Mouse (Mus musculus): ENCODE results near the gene Wipf1. TPM values are rescaled to one million over a fixed set of nuclear protein-coding genes. Genes with fewer than 3 reads are reported as not detected.

Gene Wipf1
- polyA plus RNA-seq, 1 experiment from 2014 or later = 21.5 TPM

- Histone ChIP-seq H3K36me3 (ENCODE audit: control insufficient read depth, insufficient read depth, low read length) (no peaks in the 10 kb centered on the region), H3K4me1 (ENCODE audit: control insufficient read depth, insufficient read depth, low read length) (0 out of 2 replicates have a peak, but pooled peaks cover 4% of the 10 kb centered on the region), H3K27me3 (replicated peaks; ENCODE audit: control insufficient read depth, insufficient read depth, low read length) (no peaks in the 10 kb centered on the region; the same call in 1 of the 2 replicates), H3K4me2 (ENCODE audit: low read depth, low read length) (peak overlapping the region; percentile 48), H3K9me3 (ENCODE audit: control insufficient read depth, low read length) (no peaks in the 10 kb centered on the region), H3K27ac (replicated peaks; ENCODE audit: low read depth, low read length) (no peak overlapping the region), H3K9ac (ENCODE audit: low read depth, low read length) (0 out of 2 replicates have a peak overlapping the region, but pooled peaks have one; percentile 10), H3K4me3 (ENCODE audit: low read depth, low read length) (peak overlapping the region; percentile 13; the same call in 1 of the 2 replicates)
- 10% methylated on average over 8 of the region's 8 CpGs for WGBS
- DNase-seq (ENCODE audit: low spot score) = peak; percentile 75
- ATAC-seq (ENCODE audit: low read depth) = peak; percentile 56; the same call in 1 of the 2 replicates
Observed at GRCm38 (mm10) chr2:73566989-73567605, 37.6 kb upstream of the Wipf1 start.

DNA sequence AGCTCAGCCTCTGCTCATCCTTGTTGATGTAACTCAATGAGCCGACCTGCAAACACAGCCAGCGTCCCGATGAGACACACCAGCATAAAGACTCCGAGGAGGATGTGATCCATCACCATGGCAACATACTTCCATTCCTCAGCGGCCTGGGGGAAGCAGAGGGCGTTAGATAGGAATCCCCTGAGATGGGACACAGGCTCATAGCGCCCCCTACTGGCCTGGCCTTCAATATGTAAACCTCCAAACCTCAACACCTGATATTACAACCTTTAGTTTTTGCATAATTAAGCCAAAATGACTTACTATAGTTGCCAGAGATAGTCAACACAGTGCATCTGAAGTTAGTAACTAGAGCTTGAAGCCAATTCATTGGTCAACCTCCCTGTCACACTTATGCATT lies 36.6 kb upstream of the Wipf1 start:
- no peak for DNase-seq (ENCODE audit: low spot score)

GRCm38 (mm10) chr2:73563690-73564089 lies 34.2 kb upstream of the Wipf1 start:
- peaks cover 7% of the 10 kb centered on the region; the same call in 1 of the 2 replicates for H3K4me1 ChIP-seq (ENCODE audit: control insufficient read depth, insufficient read depth, low read length)
- ATAC-seq (ENCODE audit: low read depth) (no peak), DNase-seq (ENCODE audit: low spot score) (no peak)
- no peak overlapping the region for H3K4me2 ChIP-seq (ENCODE audit: low read depth, low read length)
- peak overlapping the region; percentile 3; the same call in 1 of the 2 replicates for H3K27ac ChIP-seq (replicated peaks; ENCODE audit: low read depth, low read length)
- no peaks in the 10 kb centered on the region; the same call in 1 of the 2 replicates for H3K27me3 ChIP-seq (replicated peaks; ENCODE audit: control insufficient read depth, insufficient read depth, low read length)
- no peak overlapping the region for H3K4me3 ChIP-seq (ENCODE audit: low read depth, low read length)
- H3K9ac ChIP-seq (ENCODE audit: low read depth, low read length) = no peak overlapping the region
- 37% methylated on average over 7 of the region's 7 CpGs for WGBS
- H3K9me3 ChIP-seq (ENCODE audit: control insufficient read depth, low read length) = no peaks in the 10 kb centered on the region
- no peaks in the 10 kb centered on the region for H3K36me3 ChIP-seq (ENCODE audit: control insufficient read depth, insufficient read depth, low read length)

More for the DNA sequence above, 36.6 kb upstream of the Wipf1 start:
- H3K36me3 ChIP-seq (ENCODE audit: control insufficient read depth, insufficient read depth, low read length) = no peaks in the 10 kb centered on the region
- H3K9me3 ChIP-seq (ENCODE audit: control insufficient read depth, low read length) = no peaks in the 10 kb centered on the region
- H3K4me3 ChIP-seq (ENCODE audit: low read depth, low read length) = no peak overlapping the region
- no peaks in the 10 kb centered on the region; the same call in 1 of the 2 replicates for H3K27me3 ChIP-seq (replicated peaks; ENCODE audit: control insufficient read depth, insufficient read depth, low read length)
- H3K4me1 ChIP-seq (ENCODE audit: control insufficient read depth, insufficient read depth, low read length) = peaks cover 7% of the 10 kb centered on the region; the same call in 1 of the 2 replicates
- no peak overlapping the region for H3K9ac ChIP-seq (ENCODE audit: low read depth, low read length)
- H3K27ac ChIP-seq (replicated peaks; ENCODE audit: low read depth, low read length) = no peak overlapping the region
- ATAC-seq (ENCODE audit: low read depth) = no peak
- no peak overlapping the region for H3K4me2 ChIP-seq (ENCODE audit: low read depth, low read length)
- 18% methylated on average over 7 of the region's 7 CpGs for WGBS

DNA sequence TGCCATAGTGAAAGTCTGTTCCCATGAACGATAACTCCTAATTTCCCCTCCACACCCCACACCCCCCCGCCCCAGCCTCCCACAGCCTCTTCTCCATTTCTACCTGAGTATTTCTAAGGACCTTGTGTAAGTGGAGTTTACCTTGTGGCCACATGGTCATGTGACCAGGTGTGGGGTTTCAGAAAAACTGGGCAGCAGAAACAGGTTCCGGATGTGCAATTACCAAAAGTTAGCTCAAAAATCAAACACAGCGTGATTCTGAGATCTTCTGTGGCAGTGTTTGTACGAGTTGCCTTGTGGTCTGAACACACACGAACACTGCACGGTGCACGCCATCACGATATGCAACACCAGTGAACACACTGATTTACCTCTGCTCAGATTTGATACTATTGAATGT lies 33.1 kb upstream of the Wipf1 start:
- Histone ChIP-seq H3K27ac (replicated peaks; ENCODE audit: low read depth, low read length) (no peak overlapping the region), H3K4me3 (ENCODE audit: low read depth, low read length) (no peak overlapping the region), H3K4me2 (ENCODE audit: low read depth, low read length) (no peak overlapping the region), H3K9me3 (ENCODE audit: control insufficient read depth, low read length) (no peaks in the 10 kb centered on the region), H3K36me3 (ENCODE audit: control insufficient read depth, insufficient read depth, low read length) (no peaks in the 10 kb centered on the region), H3K4me1 (ENCODE audit: control insufficient read depth, insufficient read depth, low read length) (peaks cover 7% of the 10 kb centered on the region; the same call in 1 of the 2 replicates), H3K27me3 (replicated peaks; ENCODE audit: control insufficient read depth, insufficient read depth, low read length) (no peaks in the 10 kb centered on the region), H3K9ac (ENCODE audit: low read depth, low read length) (no peak overlapping the region)
- 54% methylated on average over 9 of the region's 9 CpGs for WGBS
- DNase-seq (ENCODE audit: low spot score) (no peak), ATAC-seq (ENCODE audit: low read depth) (no peak)

GRCm38 (mm10) chr2:73561665-73562063 lies 32.1 kb upstream of the Wipf1 start:
- H3K4me1 ChIP-seq (ENCODE audit: control insufficient read depth, insufficient read depth, low read length) = peaks cover 7% of the 10 kb centered on the region; the same call in 1 of the 2 replicates
- H3K27me3 ChIP-seq (replicated peaks; ENCODE audit: control insufficient read depth, insufficient read depth, low read length) = no peaks in the 10 kb centered on the region
- H3K4me2 ChIP-seq (ENCODE audit: low read depth, low read length) = peak overlapping the region; percentile 59
- peak; percentile 83 for DNase-seq (ENCODE audit: low spot score)
- WGBS = 5% methylated on average over 8 of the region's 8 CpGs
- H3K27ac ChIP-seq (replicated peaks; ENCODE audit: low read depth, low read length) = no peak overlapping the region
- peak; percentile 38; the same call in 1 of the 2 replicates for ATAC-seq (ENCODE audit: low read depth)
- no peak overlapping the region for H3K9ac ChIP-seq (ENCODE audit: low read depth, low read length)
- no peaks in the 10 kb centered on the region for H3K9me3 ChIP-seq (ENCODE audit: control insufficient read depth, low read length)
- H3K36me3 ChIP-seq (ENCODE audit: control insufficient read depth, insufficient read depth, low read length) = no peaks in the 10 kb centered on the region
- H3K4me3 ChIP-seq (ENCODE audit: low read depth, low read length) = peak overlapping the region; percentile 35

DNA sequence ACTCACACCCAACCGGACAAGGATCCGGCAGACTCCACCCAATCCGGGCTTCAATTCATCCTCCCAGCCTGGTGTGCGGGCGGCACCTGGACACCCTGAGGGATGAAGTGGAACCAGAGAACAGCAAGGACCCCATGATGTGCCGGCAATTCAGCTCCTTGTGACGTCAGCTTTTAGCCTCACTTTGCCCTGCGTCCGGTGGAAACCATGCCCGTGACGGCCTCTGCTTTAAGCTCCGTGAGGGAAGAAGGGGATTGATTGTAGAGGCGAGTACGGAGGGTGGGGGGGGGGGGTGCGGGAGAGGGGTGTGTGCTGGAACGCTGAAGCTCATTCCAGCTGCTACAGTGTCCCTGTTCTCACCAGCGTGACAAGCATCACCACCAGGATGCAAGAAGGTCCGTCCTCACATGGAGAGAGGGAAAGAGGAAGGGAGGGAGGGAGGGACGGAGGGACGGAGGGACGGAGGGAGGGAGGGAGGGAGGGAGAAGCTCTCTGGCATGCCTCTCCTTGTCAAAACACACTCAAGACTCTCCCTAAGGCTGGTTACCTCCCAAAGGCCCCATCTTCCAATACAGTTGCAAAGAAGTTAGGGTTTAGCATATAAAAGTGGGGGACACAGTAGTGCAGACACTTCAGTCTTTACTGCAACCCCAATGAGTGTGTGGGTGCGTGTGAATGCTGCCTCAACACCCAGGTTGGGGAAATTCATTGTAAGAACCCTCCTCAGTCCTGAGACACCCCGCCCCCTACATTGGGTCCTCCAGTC lies 31.5 kb upstream of the Wipf1 start:
- peak overlapping the region; percentile 43; the same call in 1 of the 2 replicates for H3K9ac ChIP-seq (ENCODE audit: low read depth, low read length)

DNA sequence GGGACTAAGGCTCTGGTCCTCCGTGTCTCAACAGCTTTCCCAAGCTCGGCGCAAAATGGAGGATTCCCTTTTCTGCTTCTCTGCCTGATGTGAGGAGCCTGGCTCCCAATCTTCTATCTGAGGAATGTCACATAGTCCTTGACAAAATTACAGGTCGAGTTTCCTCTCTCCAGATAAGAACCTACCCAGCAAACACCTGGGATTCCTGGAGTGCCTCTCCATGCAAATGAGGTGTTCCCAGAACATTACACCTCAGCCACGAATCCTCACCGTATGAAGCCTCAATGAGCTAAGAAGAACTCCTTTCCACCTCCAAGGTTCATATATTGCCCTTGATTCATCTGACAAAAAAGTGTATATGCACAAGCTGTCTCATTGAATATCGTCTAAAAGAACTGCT lies 30.9 kb upstream of the Wipf1 start:
- H3K36me3 ChIP-seq (ENCODE audit: control insufficient read depth, insufficient read depth, low read length) = no peaks in the 10 kb centered on the region
- ATAC-seq (ENCODE audit: low read depth) = no peak
- peaks cover 7% of the 10 kb centered on the region; the same call in 1 of the 2 replicates for H3K4me1 ChIP-seq (ENCODE audit: control insufficient read depth, insufficient read depth, low read length)
- H3K27me3 ChIP-seq (replicated peaks; ENCODE audit: control insufficient read depth, insufficient read depth, low read length) = no peaks in the 10 kb centered on the region
- H3K4me3 ChIP-seq (ENCODE audit: low read depth, low read length) = peak overlapping the region; percentile 35
- no peak overlapping the region for H3K27ac ChIP-seq (replicated peaks; ENCODE audit: low read depth, low read length)
- H3K9me3 ChIP-seq (ENCODE audit: control insufficient read depth, low read length) = no peaks in the 10 kb centered on the region
- no peak for DNase-seq (ENCODE audit: low spot score)
- WGBS = 43% methylated on average over 7 of the region's 7 CpGs
- peak overlapping the region; percentile 59 for H3K4me2 ChIP-seq (ENCODE audit: low read depth, low read length)
- H3K9ac ChIP-seq (ENCODE audit: low read depth, low read length) = 0 out of 2 replicates have a peak overlapping the region, but pooled peaks have one; percentile 43

More for the DNA sequence above, 31.5 kb upstream of the Wipf1 start:
- 3% methylated on average over 17 of the region's 23 CpGs for WGBS
- Histone ChIP-seq H3K27ac (replicated peaks; ENCODE audit: low read depth, low read length) (no peak overlapping the region), H3K4me2 (ENCODE audit: low read depth, low read length) (peak overlapping the region; percentile 59), H3K9me3 (ENCODE audit: control insufficient read depth, low read length) (no peaks in the 10 kb centered on the region), H3K36me3 (ENCODE audit: control insufficient read depth, insufficient read depth, low read length) (no peaks in the 10 kb centered on the region), H3K27me3 (replicated peaks; ENCODE audit: control insufficient read depth, insufficient read depth, low read length) (no peaks in the 10 kb centered on the region), H3K4me3 (ENCODE audit: low read depth, low read length) (peak overlapping the region; percentile 35), H3K4me1 (ENCODE audit: control insufficient read depth, insufficient read depth, low read length) (peaks cover 7% of the 10 kb centered on the region; the same call in 1 of the 2 replicates)
- no peak for DNase-seq (ENCODE audit: low spot score)
- ATAC-seq (ENCODE audit: low read depth) = peak; percentile 27

DNA sequence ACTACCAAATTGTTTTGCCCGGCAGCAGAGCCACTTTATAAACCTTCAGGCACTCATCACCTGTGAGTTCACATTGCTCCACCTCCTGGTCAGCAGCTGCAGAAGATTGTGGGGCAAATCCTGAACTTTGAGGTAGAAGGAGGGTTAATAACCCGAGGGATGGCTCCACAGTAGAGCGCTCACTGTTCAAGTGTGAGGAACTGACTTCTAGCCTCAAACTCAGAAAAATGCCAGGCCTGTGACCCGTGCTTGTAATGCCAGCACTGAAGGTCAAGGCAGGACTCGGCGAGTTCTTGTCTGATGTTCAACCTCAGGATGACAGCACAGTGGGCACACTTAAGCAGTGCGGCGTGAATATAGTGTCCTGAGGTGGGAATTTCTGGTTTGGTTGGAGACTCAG lies 28.4 kb upstream of the Wipf1 start:
- Histone ChIP-seq H3K4me3 (ENCODE audit: low read depth, low read length) (no peak overlapping the region), H3K4me2 (ENCODE audit: low read depth, low read length) (no peak overlapping the region), H3K27ac (replicated peaks; ENCODE audit: low read depth, low read length) (no peak overlapping the region), H3K27me3 (replicated peaks; ENCODE audit: control insufficient read depth, insufficient read depth, low read length) (no peaks in the 10 kb centered on the region), H3K4me1 (ENCODE audit: control insufficient read depth, insufficient read depth, low read length) (peaks cover 7% of the 10 kb centered on the region; the same call in 1 of the 2 replicates), H3K9me3 (ENCODE audit: control insufficient read depth, low read length) (no peaks in the 10 kb centered on the region), H3K9ac (ENCODE audit: low read depth, low read length) (no peak overlapping the region), H3K36me3 (ENCODE audit: control insufficient read depth, insufficient read depth, low read length) (no peaks in the 10 kb centered on the region)
- no peak for DNase-seq (ENCODE audit: low spot score)
- ATAC-seq (ENCODE audit: low read depth) = no peak
- WGBS = 76% methylated on average over 8 of the region's 8 CpGs
